Mouse (Mus musculus): ENCODE data around the gene Rrp15. TPM values are rescaled to one million over a fixed set of nuclear protein-coding genes. Genes with fewer than 3 reads are reported as not detected.

The Rrp15 gene
- polyA plus RNA-seq, 1 experiment from 2014 or later = 62.3 TPM

DNA sequence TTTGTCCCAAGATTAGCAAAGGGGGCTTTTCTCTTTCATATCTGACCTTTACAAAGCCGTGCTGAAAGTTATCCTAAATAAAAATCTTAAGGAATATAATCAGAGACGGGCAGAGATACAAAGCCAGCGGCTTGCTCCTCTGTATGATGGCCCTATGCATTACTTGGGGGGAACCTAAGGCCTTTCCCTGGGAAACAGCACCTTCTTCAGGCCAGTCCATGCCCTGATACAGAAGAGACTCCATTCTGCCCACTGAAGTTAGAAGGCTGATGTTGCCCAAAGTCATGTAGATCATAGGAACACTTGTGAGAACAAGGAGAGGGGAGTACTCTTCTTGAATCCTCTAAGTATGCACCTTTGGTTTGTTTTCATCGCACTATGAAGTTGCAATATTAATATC is 56.8 kb downstream of the Rrp15 start:
- Histone ChIP-seq H3K9me3 (no peaks in the 10 kb centered on the region), H3K36me3 (peaks cover 9% of the 10 kb centered on the region; the same call in 1 of the 2 replicates), H3K9ac (no peak overlapping the region), H3K27ac (no peak overlapping the region), H3K4me1 (peaks cover 23% of the 10 kb centered on the region), H3K4me3 (no peak overlapping the region), H3K27me3 (no peaks in the 10 kb centered on the region), H3K4me2 (no peak overlapping the region)
- 76% methylated on average over 4 of the region's 4 CpGs for WGBS
- ATAC-seq (ENCODE audit: borderline replicate concordance, extremely low read depth, low FRiP score, low TSS enrichment) = no peak

DNA sequence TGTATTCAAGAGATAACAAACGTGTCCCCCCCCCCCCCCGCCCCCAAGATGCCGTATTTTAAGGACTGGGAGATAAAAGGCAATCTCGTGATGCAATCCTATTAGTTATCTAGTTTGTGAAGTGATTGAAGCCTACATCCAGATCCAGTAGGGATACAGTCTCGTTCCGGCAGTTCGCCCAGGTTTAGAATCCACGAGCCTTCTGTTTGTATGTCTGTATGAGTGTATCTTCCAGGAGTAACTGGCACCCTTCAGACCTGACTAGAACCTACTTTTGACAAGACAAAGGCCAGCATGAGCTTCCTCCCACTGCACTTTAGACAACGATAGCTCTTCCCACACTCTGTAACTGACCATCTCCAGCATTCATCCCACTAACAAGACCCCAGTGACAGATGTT is 57.5 kb downstream of the Rrp15 start:
- peaks cover 9% of the 10 kb centered on the region; the same call in 1 of the 2 replicates for H3K36me3 ChIP-seq
- no peak overlapping the region for H3K4me2 ChIP-seq
- no peaks in the 10 kb centered on the region for H3K27me3 ChIP-seq
- no peak overlapping the region for H3K4me3 ChIP-seq
- 82% methylated on average over 9 of the region's 9 CpGs for WGBS
- H3K9me3 ChIP-seq = no peaks in the 10 kb centered on the region
- no peak for ATAC-seq (ENCODE audit: borderline replicate concordance, extremely low read depth, low FRiP score, low TSS enrichment)
- no peak overlapping the region for H3K27ac ChIP-seq
- H3K9ac ChIP-seq = no peak overlapping the region
- peaks cover 21% of the 10 kb centered on the region for H3K4me1 ChIP-seq

DNA sequence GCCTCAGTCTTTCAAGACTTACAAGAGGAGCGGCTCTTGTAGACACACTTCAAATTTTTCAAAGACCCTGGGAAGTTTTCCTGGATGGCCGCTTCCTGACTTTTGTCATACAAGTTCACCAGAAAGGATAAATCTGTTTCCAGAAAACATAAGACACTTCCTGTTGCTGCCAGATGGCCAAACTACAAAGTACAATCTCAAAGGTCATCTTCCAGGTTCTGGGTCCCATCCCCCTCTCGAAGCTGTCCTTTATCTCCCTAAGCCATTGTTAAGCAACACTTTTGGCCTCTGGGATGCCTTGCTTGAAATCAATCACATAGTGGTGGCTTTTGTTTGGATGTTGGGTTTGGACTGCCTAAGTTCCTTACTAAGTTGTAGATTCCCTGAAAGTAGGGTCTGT is 65.1 kb downstream of the Rrp15 start:
- Histone ChIP-seq H3K9ac (no peak overlapping the region), H3K27ac (peak overlapping the region; percentile 29), H3K4me3 (no peak overlapping the region), H3K36me3 (no peaks in the 10 kb centered on the region), H3K4me2 (no peak overlapping the region), H3K9me3 (no peaks in the 10 kb centered on the region), H3K4me1 (peaks cover 24% of the 10 kb centered on the region; the same call in 1 of the 2 replicates), H3K27me3 (no peaks in the 10 kb centered on the region)
- ATAC-seq (ENCODE audit: borderline replicate concordance, extremely low read depth, low FRiP score, low TSS enrichment) = no peak
- 65% methylated on average over 3 of the region's 3 CpGs for WGBS

DNA sequence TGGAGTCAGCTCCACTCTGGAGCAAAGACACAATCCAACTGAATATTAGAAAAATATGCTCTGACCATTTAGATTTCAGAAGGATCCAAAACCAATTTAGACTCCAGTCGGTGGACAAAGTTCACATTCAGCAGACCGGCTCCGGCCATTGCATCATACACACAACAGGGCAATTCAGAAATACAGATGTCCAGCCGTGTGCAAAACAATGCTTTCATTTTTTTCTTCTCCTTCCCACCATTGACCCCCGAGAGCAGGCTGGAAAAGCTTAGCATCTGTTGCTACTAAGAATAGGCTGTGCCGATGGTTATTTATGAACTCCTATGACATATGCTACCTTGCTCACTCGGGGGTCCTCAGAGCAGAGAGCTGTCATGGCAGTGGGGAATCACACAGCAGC is 66.6 kb downstream of the Rrp15 start:
- Histone ChIP-seq H3K27me3 (no peaks in the 10 kb centered on the region), H3K9ac (no peak overlapping the region), H3K4me3 (no peak overlapping the region), H3K4me1 (peaks cover 23% of the 10 kb centered on the region; the same call in 1 of the 2 replicates), H3K36me3 (no peaks in the 10 kb centered on the region), H3K9me3 (no peaks in the 10 kb centered on the region), H3K27ac (peak overlapping the region; percentile 26; the same call in 1 of the 2 replicates), H3K4me2 (no peak overlapping the region)
- 28% methylated on average over 7 of the region's 7 CpGs for WGBS
- no peak for ATAC-seq (ENCODE audit: borderline replicate concordance, extremely low read depth, low FRiP score, low TSS enrichment)

DNA sequence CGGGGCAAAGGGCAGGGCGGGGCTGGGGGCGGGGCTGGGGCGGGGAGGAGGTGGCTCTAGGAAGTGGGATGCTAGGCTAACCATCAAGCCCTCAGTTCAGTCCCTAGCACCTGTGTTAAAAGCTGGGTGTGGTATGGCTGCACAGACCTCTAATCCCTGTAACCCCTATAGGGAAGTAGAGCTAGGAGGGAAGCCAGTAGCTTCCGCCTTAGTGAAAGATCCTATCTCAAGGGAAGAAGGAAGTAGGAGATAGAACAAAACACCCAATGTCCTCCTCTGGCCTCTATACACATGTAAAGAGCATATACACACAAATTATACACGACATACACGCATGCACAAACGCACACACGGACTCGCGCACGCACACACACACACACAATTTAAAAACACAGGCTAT is 71.5 kb downstream of the Rrp15 start:
- Histone ChIP-seq H3K9me3 (no peaks in the 10 kb centered on the region), H3K4me1 (peaks cover 43% of the 10 kb centered on the region), H3K36me3 (0 out of 2 replicates have a peak, but pooled peaks cover 3% of the 10 kb centered on the region), H3K27ac (no peak overlapping the region), H3K4me2 (no peak overlapping the region), H3K4me3 (no peak overlapping the region), H3K27me3 (no peaks in the 10 kb centered on the region), H3K9ac (no peak overlapping the region)
- no peak for ATAC-seq (ENCODE audit: borderline replicate concordance, extremely low read depth, low FRiP score, low TSS enrichment)
- WGBS = 80% methylated on average over 12 of the region's 12 CpGs

DNA sequence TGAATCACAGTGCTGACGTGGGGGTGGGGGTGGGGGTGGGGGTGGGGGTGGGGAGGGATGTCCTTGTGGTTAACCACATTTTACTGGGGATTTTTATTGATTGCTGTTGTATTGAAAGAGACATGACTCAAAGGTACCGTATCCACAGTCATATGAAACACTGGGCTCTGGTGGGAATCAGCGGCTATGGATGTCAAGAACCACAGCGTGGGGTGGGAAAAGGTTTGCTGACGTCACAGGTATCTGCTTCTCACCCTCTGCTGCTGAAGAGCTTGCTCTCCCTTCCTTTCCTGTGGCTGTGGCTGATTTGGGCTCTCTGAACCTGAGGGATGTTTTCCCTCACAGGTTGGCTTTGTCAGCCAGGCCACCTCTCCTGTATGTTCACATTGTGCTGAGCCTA is 73.0 kb downstream of the Rrp15 start:
- H3K4me2 ChIP-seq = no peak overlapping the region
- H3K4me1 ChIP-seq = peaks cover 39% of the 10 kb centered on the region
- H3K27me3 ChIP-seq = no peaks in the 10 kb centered on the region
- H3K4me3 ChIP-seq = no peak overlapping the region
- WGBS = 61% methylated on average over 5 of the region's 5 CpGs
- no peaks in the 10 kb centered on the region for H3K9me3 ChIP-seq
- no peak overlapping the region for H3K9ac ChIP-seq
- H3K27ac ChIP-seq = no peak overlapping the region
- H3K36me3 ChIP-seq = 0 out of 2 replicates have a peak, but pooled peaks cover 3% of the 10 kb centered on the region
- ATAC-seq (ENCODE audit: borderline replicate concordance, extremely low read depth, low FRiP score, low TSS enrichment) = no peak

DNA sequence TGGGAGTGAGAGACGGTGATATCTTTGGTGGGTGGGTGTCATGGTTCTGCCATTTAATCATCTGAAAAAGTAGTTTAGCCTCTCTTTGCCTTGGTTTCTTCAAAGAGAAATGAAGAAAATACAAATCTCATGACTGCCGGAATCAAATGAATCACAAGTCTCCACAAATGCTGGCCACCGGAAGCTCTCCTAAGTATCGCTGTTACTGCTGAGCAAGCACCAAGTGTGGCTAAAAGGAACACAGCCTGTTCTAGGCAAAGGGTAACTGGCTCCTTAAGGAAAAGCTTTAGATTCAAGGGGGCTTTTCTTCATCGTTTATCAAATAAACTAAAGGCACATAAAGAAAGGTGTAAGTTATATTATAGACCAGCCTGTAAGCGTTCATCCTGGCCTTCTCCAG is 73.9 kb downstream of the Rrp15 start:
- no peaks in the 10 kb centered on the region for H3K27me3 ChIP-seq
- H3K4me2 ChIP-seq = no peak overlapping the region
- H3K9ac ChIP-seq = no peak overlapping the region
- H3K36me3 ChIP-seq = 0 out of 2 replicates have a peak, but pooled peaks cover 3% of the 10 kb centered on the region
- 66% methylated on average over 6 of the region's 6 CpGs for WGBS
- no peak overlapping the region for H3K4me3 ChIP-seq
- H3K4me1 ChIP-seq = peaks cover 37% of the 10 kb centered on the region
- no peaks in the 10 kb centered on the region for H3K9me3 ChIP-seq
- no peak for ATAC-seq (ENCODE audit: borderline replicate concordance, extremely low read depth, low FRiP score, low TSS enrichment)
- H3K27ac ChIP-seq = peak overlapping the region; percentile 11; the same call in 1 of the 2 replicates

DNA sequence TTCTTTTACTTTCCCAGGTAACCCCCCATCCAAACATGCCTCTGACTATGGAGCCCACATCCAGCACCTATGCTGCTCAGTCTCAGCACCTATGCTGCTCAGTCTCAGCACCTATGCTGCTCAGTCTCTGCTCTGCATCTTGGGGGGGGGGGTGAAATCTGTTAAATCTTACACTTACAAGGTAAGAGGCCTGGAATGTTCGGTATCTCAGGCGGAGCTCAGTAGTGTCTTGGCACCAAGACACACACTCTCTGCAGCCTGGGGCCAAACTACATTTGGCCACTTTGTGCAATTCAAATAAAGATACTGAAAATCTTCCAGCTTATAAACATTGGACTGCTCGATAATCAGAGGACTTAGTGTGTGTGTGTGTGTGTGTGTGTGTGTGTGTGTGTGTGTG is 74.5 kb downstream of the Rrp15 start:
- Histone ChIP-seq H3K4me1 (peaks cover 41% of the 10 kb centered on the region), H3K36me3 (0 out of 2 replicates have a peak, but pooled peaks cover 3% of the 10 kb centered on the region), H3K9me3 (no peaks in the 10 kb centered on the region), H3K4me2 (no peak overlapping the region), H3K9ac (no peak overlapping the region), H3K27me3 (no peaks in the 10 kb centered on the region), H3K4me3 (no peak overlapping the region), H3K27ac (no peak overlapping the region)
- WGBS = 36% methylated on average over 3 of the region's 3 CpGs
- ATAC-seq (ENCODE audit: borderline replicate concordance, extremely low read depth, low FRiP score, low TSS enrichment) = no peak

DNA sequence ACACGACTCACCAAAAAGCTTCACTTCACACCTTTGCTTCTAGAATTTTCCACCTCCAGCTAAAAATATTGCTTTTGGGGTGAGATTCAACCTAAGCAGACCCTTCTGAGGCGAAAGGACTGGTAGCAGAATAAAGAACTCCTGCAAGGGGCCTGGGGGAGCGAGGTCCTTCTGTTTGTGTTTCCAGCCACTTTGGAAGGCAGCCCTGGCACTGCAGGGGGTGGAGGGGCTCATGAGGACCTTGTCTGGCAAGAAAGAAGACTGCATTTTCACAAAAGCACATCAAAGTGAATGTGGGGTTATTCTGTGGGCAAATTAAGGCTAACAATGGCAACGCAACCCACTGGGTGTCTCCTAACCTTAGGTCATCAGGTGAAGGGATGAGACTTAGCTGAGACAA is 76.0 kb downstream of the Rrp15 start:
- 0 out of 2 replicates have a peak, but pooled peaks cover 3% of the 10 kb centered on the region for H3K36me3 ChIP-seq
- ATAC-seq (ENCODE audit: borderline replicate concordance, extremely low read depth, low FRiP score, low TSS enrichment) = no peak
- no peak overlapping the region for H3K9ac ChIP-seq
- peaks cover 46% of the 10 kb centered on the region for H3K4me1 ChIP-seq
- WGBS = 64% methylated on average over 4 of the region's 4 CpGs
- no peak overlapping the region for H3K4me3 ChIP-seq
- H3K27ac ChIP-seq = 0 out of 2 replicates have a peak overlapping the region, but pooled peaks have one; percentile 15
- no peak overlapping the region for H3K4me2 ChIP-seq
- no peaks in the 10 kb centered on the region for H3K27me3 ChIP-seq
- H3K9me3 ChIP-seq = no peaks in the 10 kb centered on the region

Other genes with a start within 250 kb of the Rrp15 start
- gene Tgfb2, start 43.4 kb downstream of the Rrp15 start, polyA plus RNA-seq (2015; fragmentation: Nextera tagmentation; extraction: Ambion mirVana) = 83.8 and 89.9 TPM in 2 replicates
- 0.11 TPM in 1 of 2 replicates, not detected in the other for gene D1Pas1, start 218.1 kb upstream of the Rrp15 start, polyA plus RNA-seq (2015; fragmentation: Nextera tagmentation; extraction: Ambion mirVana)

All from lung, embryonic 15.5 days (tissue).